Mouse (Mus musculus): ENCODE results near the gene Spryd3. TPM values are rescaled to one million over a fixed set of nuclear protein-coding genes. Genes with fewer than 3 reads are reported as not detected.
"Not testable (repeated sequence)": the region's sequence is repeated elsewhere in the genome, so short reads cannot be mapped to it uniquely, and the experiment has no call there.

The Spryd3 gene
- total RNA-seq (2014; fragmentation: Nextera tagmentation) (19.6 and 21.5 TPM in 2 replicates), total RNA-seq (2017) (14.4 and 18.7 TPM in 2 replicates)

- peak; percentile 98 for ATAC-seq (replicated peaks; ENCODE audit: low FRiP score, low TSS enrichment, poor library complexity, severe bottlenecking)
Measured at GRCm38 (mm10) chr15:102136129-102136758, at the start of gene Spryd3. Gene Spryd3, minus strand, starts transcription at chr15:102136234.

GRCm38 (mm10) chr15:102183076-102183475, 47.0 kb upstream of the Spryd3 start:
- ATAC-seq (replicated peaks; ENCODE audit: low FRiP score, low TSS enrichment, poor library complexity, severe bottlenecking), result no peak

- no peak for ATAC-seq (replicated peaks; ENCODE audit: low FRiP score, low TSS enrichment, poor library complexity, severe bottlenecking)
Measured at GRCm38 (mm10) chr15:102179924-102180323, 43.9 kb upstream of the Spryd3 start.

GRCm38 (mm10) chr15:102179106-102179505, 43.1 kb upstream of the Spryd3 start:
- ATAC-seq (replicated peaks; ENCODE audit: low FRiP score, low TSS enrichment, poor library complexity, severe bottlenecking), result no peak

GRCm38 (mm10) chr15:102178279-102178678, 42.2 kb upstream of the Spryd3 start:
- peak; percentile 64 for ATAC-seq (replicated peaks; ENCODE audit: low FRiP score, low TSS enrichment, poor library complexity, severe bottlenecking)

- no peak for ATAC-seq (replicated peaks; ENCODE audit: low FRiP score, low TSS enrichment, poor library complexity, severe bottlenecking)
Measured at GRCm38 (mm10) chr15:102177417-102177816, 41.4 kb upstream of the Spryd3 start.

- peak; percentile 57 for ATAC-seq (replicated peaks; ENCODE audit: low FRiP score, low TSS enrichment, poor library complexity, severe bottlenecking)
Measured at GRCm38 (mm10) chr15:102176571-102177316, 40.7 kb upstream of the Spryd3 start.

- no peak for ATAC-seq (replicated peaks; ENCODE audit: low FRiP score, low TSS enrichment, poor library complexity, severe bottlenecking)
Measured at GRCm38 (mm10) chr15:102175736-102176319, 39.8 kb upstream of the Spryd3 start.

- ATAC-seq (replicated peaks; ENCODE audit: low FRiP score, low TSS enrichment, poor library complexity, severe bottlenecking), result no peak
Measured at GRCm38 (mm10) chr15:102173581-102173980, 37.5 kb upstream of the Spryd3 start.

- no peak for ATAC-seq (replicated peaks; ENCODE audit: low FRiP score, low TSS enrichment, poor library complexity, severe bottlenecking)
Measured at GRCm38 (mm10) chr15:102169064-102169463, 33.0 kb upstream of the Spryd3 start.

GRCm38 (mm10) chr15:102167620-102168021, 31.6 kb upstream of the Spryd3 start:
- no peak for ATAC-seq (replicated peaks; ENCODE audit: low FRiP score, low TSS enrichment, poor library complexity, severe bottlenecking)

- 0 out of 2 replicates have a peak, but pooled peaks have one; percentile 48 for ATAC-seq (replicated peaks; ENCODE audit: low FRiP score, low TSS enrichment, poor library complexity, severe bottlenecking)
Measured at GRCm38 (mm10) chr15:102165468-102166100, 29.6 kb upstream of the Spryd3 start.

- no peak for ATAC-seq (replicated peaks; ENCODE audit: low FRiP score, low TSS enrichment, poor library complexity, severe bottlenecking)
Measured at GRCm38 (mm10) chr15:102163900-102164693, 28.1 kb upstream of the Spryd3 start.

- ATAC-seq (replicated peaks; ENCODE audit: low FRiP score, low TSS enrichment, poor library complexity, severe bottlenecking), result no peak
Measured at GRCm38 (mm10) chr15:102160415-102161060, 24.5 kb upstream of the Spryd3 start.

- ATAC-seq (replicated peaks; ENCODE audit: low FRiP score, low TSS enrichment, poor library complexity, severe bottlenecking), result no peak
Measured at GRCm38 (mm10) chr15:102156836-102157235, 20.8 kb upstream of the Spryd3 start.

- not testable (repeated sequence) for ATAC-seq (replicated peaks; ENCODE audit: low FRiP score, low TSS enrichment, poor library complexity, severe bottlenecking)
Measured at GRCm38 (mm10) chr15:102155006-102155405, 19.0 kb upstream of the Spryd3 start.

- no peak for ATAC-seq (replicated peaks; ENCODE audit: low FRiP score, low TSS enrichment, poor library complexity, severe bottlenecking)
Measured at GRCm38 (mm10) chr15:102152646-102153045, 16.6 kb upstream of the Spryd3 start.

- ATAC-seq (replicated peaks; ENCODE audit: low FRiP score, low TSS enrichment, poor library complexity, severe bottlenecking), result peak; percentile 69
Measured at GRCm38 (mm10) chr15:102150301-102151135, 14.5 kb upstream of the Spryd3 start, which contains the start of gene Soat2. Gene Soat2, plus strand, starts transcription at chr15:102150526.

Data from megakaryocyte-erythroid progenitor cell, adult 5-6 weeks (primary cell).